Mouse (Mus musculus): Measurements from ENCODE around the gene Cyp2a12.
"Not testable (repeated sequence)": the region's sequence is repeated elsewhere in the genome, so short reads cannot be mapped to it uniquely, and the experiment has no call there.

DNA sequence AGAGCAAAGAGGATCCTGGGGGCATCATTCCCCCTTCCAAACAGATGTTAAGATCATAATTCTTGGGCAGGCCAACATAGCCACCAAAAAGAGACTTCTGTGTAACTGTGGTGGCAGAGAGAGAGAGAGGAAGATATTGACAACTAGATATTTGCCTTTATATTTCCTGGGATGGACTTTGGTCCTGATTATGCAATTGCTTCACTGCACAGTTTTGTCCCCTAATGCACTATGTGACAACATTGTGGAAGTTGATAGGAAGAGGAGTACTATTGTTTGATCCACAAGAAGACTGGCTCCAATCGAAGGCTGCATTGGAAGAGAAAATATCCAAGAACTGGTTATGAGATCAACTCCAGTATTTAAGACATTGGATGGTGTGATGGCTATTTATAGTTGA, 46.9 kb upstream of the Cyp2a12 start:
- not testable (repeated sequence) for TF ChIP-seq POLR2A (IDR thresholded peaks at IDR 0.05; ENCODE audit: borderline replicate concordance, control insufficient read depth, low read depth, low read length); CTCF (IDR thresholded peaks at IDR 0.05; ENCODE audit: control insufficient read depth, insufficient read depth, low read length)
